Mouse (Mus musculus) olfactory bulb, adult 2 months (tissue): ENCODE results near the gene Alox5ap.

Source experiments
- CTCF ChIP-seq: fragments of 200-500 bp; IDR thresholded peaks from 2 replicates; pipeline ENCODE4 v1.5.1; 2012; ENCODE audit warnings: low read depth, mild to moderate bottlenecking, low read length, moderate library complexity; ENCODE audit not compliant: insufficient read depth
- POLR2A ChIP-seq: fragments of 200-500 bp; IDR thresholded peaks from 2 replicates; pipeline ENCODE4 v1.6.1; 2012; ENCODE audit warnings: mild to moderate bottlenecking, low read depth, low read length, moderate library complexity; ENCODE audit not compliant: insufficient read depth

- no peak for TF ChIP-seq POLR2A
- no peak for TF ChIP-seq CTCF
Observed at GRCm38 (mm10) chr5:149219493-149219892, 45.1 kb upstream of the Alox5ap start.
